Mouse (Mus musculus) bone marrow, adult 2 months (tissue): ENCODE measurements around the gene Mcm8.

ENCODE experiments used
- CTCF ChIP-seq: fragments of 200-500 bp; IDR thresholded peaks from 2 replicates; pipeline ENCODE4 v1.5.1; 2011; ENCODE audit warnings: low read length, control low read depth; ENCODE audit not compliant: control insufficient read depth, insufficient read depth
- POLR2A ChIP-seq: fragments of 200-500 bp; IDR thresholded peaks from 2 replicates; pipeline ENCODE4 v1.6.1; 2011; ENCODE audit warnings: low read depth, mild to moderate bottlenecking, control low read depth, low read length, borderline replicate concordance; ENCODE audit not compliant: control insufficient read depth

- no peak for TF ChIP-seq CTCF
- TF ChIP-seq POLR2A: no peak
Measured at GRCm38 (mm10) chr2:132871663-132872062, 55.7 kb downstream of the Mcm8 start.
